Mouse (Mus musculus): ENCODE measurements around the gene Mesp2.
"Not testable (repeated sequence)": the region's sequence is repeated elsewhere in the genome, so short reads cannot be mapped to it uniquely, and the experiment has no call there.

Mesp2 gene

GRCm38 (mm10) chr7:79810611-79811506, at the start of gene Mesp2:
Gene Mesp2, plus strand, starts transcription at chr7:79810727.
- no peak for DNase-seq (ENCODE audit: low read depth, low spot score)

GRCm38 (mm10) chr7:79761124-79761876, 49.2 kb upstream of the Mesp2 start:
- DNase-seq (ENCODE audit: low read depth, low spot score): no peak

- DNase-seq (ENCODE audit: low read depth, low spot score): no peak
These were observed 48.4 kb upstream of the Mesp2 start for GRCm38 (mm10) chr7:79762106-79762505.

GRCm38 (mm10) chr7:79765991-79766390, 44.5 kb upstream of the Mesp2 start:
- peak; percentile 16 for DNase-seq (ENCODE audit: low read depth, low spot score)

GRCm38 (mm10) chr7:79769664-79770063, 40.9 kb upstream of the Mesp2 start:
- DNase-seq (ENCODE audit: low read depth, low spot score): no peak

- DNase-seq (ENCODE audit: low read depth, low spot score): no peak
These were observed 38.7 kb upstream of the Mesp2 start for GRCm38 (mm10) chr7:79771561-79772512.

GRCm38 (mm10) chr7:79780647-79781626, 29.6 kb upstream of the Mesp2 start:
- DNase-seq (ENCODE audit: low read depth, low spot score): peak; percentile 92

- peak; percentile 75 for DNase-seq (ENCODE audit: low read depth, low spot score)
These were observed 28.6 kb upstream of the Mesp2 start for GRCm38 (mm10) chr7:79781826-79782515.

- peak; percentile 37 for DNase-seq (ENCODE audit: low read depth, low spot score)
These were observed 28.0 kb upstream of the Mesp2 start for GRCm38 (mm10) chr7:79782516-79782855.

GRCm38 (mm10) chr7:79786295-79786694, 24.2 kb upstream of the Mesp2 start:
- peak; percentile 91 for DNase-seq (ENCODE audit: low read depth, low spot score)

GRCm38 (mm10) chr7:79789812-79790211, 20.7 kb upstream of the Mesp2 start:
- not testable (repeated sequence) for DNase-seq (ENCODE audit: low read depth, low spot score)

GRCm38 (mm10) chr7:79792635-79793421, 17.7 kb upstream of the Mesp2 start:
- no peak for DNase-seq (ENCODE audit: low read depth, low spot score)

- no peak for DNase-seq (ENCODE audit: low read depth, low spot score)
These were observed 16.8 kb upstream of the Mesp2 start, which contains the start of gene Mesp1 for GRCm38 (mm10) chr7:79793688-79794087. Gene Mesp1, minus strand, starts transcription at chr7:79793788.

GRCm38 (mm10) chr7:79798606-79799005, 11.9 kb upstream of the Mesp2 start:
- DNase-seq (ENCODE audit: low read depth, low spot score): no peak

- DNase-seq (ENCODE audit: low read depth, low spot score): peak; percentile 92
These were observed 11.5 kb upstream of the Mesp2 start for GRCm38 (mm10) chr7:79799048-79799447.

GRCm38 (mm10) chr7:79799506-79799905, 11.0 kb upstream of the Mesp2 start:
- peak; percentile 48 for DNase-seq (ENCODE audit: low read depth, low spot score)

- DNase-seq (ENCODE audit: low read depth, low spot score): no peak
These were observed 10.2 kb upstream of the Mesp2 start for GRCm38 (mm10) chr7:79800336-79800735.

- no peak for DNase-seq (ENCODE audit: low read depth, low spot score)
These were observed 9.1 kb upstream of the Mesp2 start for GRCm38 (mm10) chr7:79801391-79801790.

GRCm38 (mm10) chr7:79802037-79802436, 8.5 kb upstream of the Mesp2 start:
- no peak for DNase-seq (ENCODE audit: low read depth, low spot score)

Data from 3T3-L1 (cell line).